Mouse (Mus musculus) skeletal muscle tissue, postnatal 0 days (tissue): ENCODE results near the gene Calcoco1. TPM values are rescaled to one million over a fixed set of nuclear protein-coding genes. Genes with fewer than 3 reads are reported as not detected.
A peak's percentile ranks its signal among the peaks of the same experiment; 100 is the strongest.

Experiments used
- microRNA counts: library from miRNA; unstranded; fragments of <30 nt; microRNA quantifications from one replicate; lab custom pipeline; 2015
- microRNA-seq, 2 experiments: library from miRNA; unstranded; fragments of <30 nt; microRNA quantifications; one replicate each; pipeline ENCODE4; 2016
- polyA plus RNA-seq: library from polyadenylated mRNA; unstranded; fragments of >200 nt; fragmentation: Nextera tagmentation; extraction: Ambion mirVana; gene quantifications from 2 replicates; pipeline ENCODE4 v1.2.1, GENCODE M21; 2015

Gene Calcoco1
- 63.8 and 81.8 TPM in 2 replicates for polyA plus RNA-seq

DNA sequence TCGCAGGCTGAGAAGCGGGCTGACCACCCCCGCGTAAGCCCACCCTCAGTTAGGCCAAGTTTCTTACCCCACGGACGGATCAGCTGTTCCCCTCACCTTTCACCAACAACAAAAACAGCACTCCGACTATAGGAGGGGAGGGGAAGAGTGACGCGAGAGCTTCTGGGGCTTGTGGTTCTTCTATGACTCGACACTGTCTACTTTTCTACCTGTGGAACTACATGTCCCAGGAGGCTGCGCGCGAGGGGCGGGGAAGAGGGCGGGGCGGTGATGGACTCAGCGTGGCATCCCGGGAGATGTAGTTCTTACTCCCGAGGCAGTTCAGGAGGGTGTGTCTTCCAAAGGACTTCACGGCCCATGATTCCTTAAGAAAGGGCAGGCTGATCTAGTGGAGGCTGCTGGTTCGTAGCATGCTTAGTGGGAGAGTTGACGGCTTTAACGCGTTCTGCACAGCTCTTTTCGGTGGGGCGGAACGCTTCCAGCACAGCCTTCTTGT, at the start of gene Calcoco1:
Gene Calcoco1, minus strand, starts transcription at position 199 of the 496 bp plus-strand sequence.

DNA sequence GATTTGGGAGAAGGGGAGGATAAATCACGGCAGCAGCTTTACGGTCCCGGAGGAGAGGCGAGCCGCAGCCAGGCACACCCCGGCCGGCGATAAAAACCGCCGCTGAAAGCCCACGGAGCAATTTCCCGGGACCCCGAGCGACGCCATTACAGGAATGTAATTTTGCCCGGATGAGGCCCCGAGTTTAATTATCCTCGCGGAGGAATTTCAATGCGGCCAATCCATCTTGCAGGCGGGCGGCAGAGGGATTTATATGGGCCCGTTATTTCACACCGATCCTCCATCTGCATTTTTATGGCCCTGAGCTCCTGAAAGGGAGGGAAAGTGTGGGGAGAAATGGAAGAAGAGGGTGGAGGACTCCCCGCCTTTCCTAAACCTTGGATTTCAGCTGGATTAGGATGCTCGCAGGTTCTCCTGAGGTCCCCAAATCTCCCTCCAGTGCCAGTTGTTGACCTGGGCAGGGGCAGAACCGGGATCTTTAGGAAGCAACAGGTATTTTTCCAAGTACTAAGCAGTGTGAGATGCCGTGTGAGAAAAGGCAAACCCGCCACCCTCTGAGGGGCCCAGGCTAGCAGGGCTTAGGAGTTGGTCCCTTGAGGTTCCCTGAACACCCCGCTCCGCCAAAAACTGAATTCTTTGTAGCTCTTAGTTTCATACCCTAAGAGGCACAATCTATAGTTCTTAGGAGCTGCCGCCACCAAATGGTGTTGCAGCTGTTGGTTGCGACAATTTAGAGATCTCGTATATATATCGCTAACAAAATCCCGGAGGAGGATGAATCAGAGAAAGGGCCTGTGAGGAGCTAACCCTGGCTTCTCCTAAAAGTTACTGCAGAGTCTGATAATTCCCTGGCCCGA, 49.5 kb downstream of the Calcoco1 start, which contains the start of gene Atp5g2:
Gene Atp5g2, minus strand, starts transcription at position 138 of the 857 bp plus-strand sequence.

MicroRNAs encoded within 50 kb of the gene (microRNA counts, 519-probe panel; counts per million panel counts)
- microRNA mmu-miR-688 (lab: Ali Mortazavi, UCI): 296 counts per million, percentile 58 among the panel's probes with 10 or more counts

Small RNA genes lying within 50 kb of the gene (microRNA-seq; reads per million reads assigned to microRNA genes)
- gene Mir688: 0 reads per million in 2 experiments

Other genes starting within 250 kb of the Calcoco1 start
- gene Gm10337, start 218.5 kb downstream of the Calcoco1 start, polyA plus RNA-seq: 1.8 TPM in 1 of 2 replicates, not detected in the other
- 4.0 and 4.2 TPM in 2 replicates for gene Map3k12, start 205.1 kb downstream of the Calcoco1 start, polyA plus RNA-seq
- gene Tarbp2, start 204.0 kb downstream of the Calcoco1 start, polyA plus RNA-seq: 62.3 and 70.0 TPM in 2 replicates
- 0.94 and 1.3 TPM in 2 replicates for gene Npff, start 197.2 kb downstream of the Calcoco1 start, polyA plus RNA-seq
- 0.14 TPM in 1 of 2 replicates, not detected in the other for gene Gm28047, start 97.1 kb downstream of the Calcoco1 start, polyA plus RNA-seq
- gene Atf7, start 96.7 kb downstream of the Calcoco1 start, polyA plus RNA-seq: 24.2 and 29.9 TPM in 2 replicates
- gene Atp5g2, start 49.8 kb downstream of the Calcoco1 start, polyA plus RNA-seq: 91.0 and 109 TPM in 2 replicates
- gene Hoxc13, start 198.9 kb upstream of the Calcoco1 start, polyA plus RNA-seq: 0.05 TPM in 2 replicates
- 0.19 and 0.21 TPM in 2 replicates for gene Hoxc12, start 214.6 kb upstream of the Calcoco1 start, polyA plus RNA-seq
- gene Hoxc11, start 232.2 kb upstream of the Calcoco1 start, polyA plus RNA-seq: 2.9 and 3.4 TPM in 2 replicates
- 24.5 and 25.7 TPM in 2 replicates for gene Hoxc10, start 244.6 kb upstream of the Calcoco1 start, polyA plus RNA-seq
- 0.83 and 0.96 TPM in 2 replicates for gene Hoxc5, start 245.3 kb upstream of the Calcoco1 start, polyA plus RNA-seq